Mouse (Mus musculus) activated CD4-positive, CD25-positive, alpha-beta regulatory T cell, adult 9 weeks (primary cell): Measurements from ENCODE around the gene Olfr62. TPM values are rescaled to one million over a fixed set of nuclear protein-coding genes. Genes with fewer than 3 reads are reported as not detected.

Experiments used
- polyA plus RNA-seq: library from polyadenylated mRNA; unstranded; fragments of 100-300 nt; shearing (Covaris generic); gene quantifications from one replicate; pipeline ENCODE4 v1.2.1, GENCODE M21; 2017

The Olfr62 gene
- not detected for polyA plus RNA-seq

GRCm38 (mm10) chr4:118658652-118659051 is at the start of gene Olfr62:
Gene Olfr62 (plus strand): TSS chr4:118658952.

DNA sequence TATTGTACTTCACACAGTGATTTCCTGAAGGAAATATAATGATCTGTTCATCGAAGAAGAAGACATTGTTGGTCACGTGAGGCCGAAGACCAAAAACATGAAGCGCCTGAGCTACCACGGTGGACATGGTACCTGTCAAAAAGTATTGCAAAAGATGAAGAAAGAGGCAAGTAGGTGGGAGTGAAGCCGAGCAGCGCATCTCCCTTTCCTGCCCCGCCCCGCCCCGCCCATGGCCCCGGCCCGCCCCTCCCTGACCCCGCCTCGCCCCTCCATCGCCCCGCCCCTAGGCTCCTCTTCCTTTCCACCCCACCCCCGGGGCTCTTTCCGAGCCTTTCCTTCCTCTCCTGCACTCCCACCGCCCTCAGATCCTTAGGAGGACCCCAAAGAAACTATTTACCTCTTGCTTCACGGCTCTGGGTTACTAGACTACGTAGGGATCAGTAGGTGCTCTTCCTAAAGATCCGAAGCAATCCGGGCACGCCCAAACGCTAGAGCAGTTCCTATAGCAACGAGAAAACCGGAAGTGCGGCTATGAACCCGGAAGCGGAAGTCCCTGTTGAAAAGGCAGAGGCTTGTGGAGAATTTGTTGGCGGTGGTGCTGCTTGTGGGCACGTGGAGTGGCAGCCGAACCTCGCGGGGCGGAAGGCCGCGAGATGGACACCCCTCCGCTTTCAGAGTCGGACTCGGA is 38.3 kb upstream of the Olfr62 start, which contains the start of the genes Cfap57 and Ebna1bp2:
Cfap57 (minus strand) TSS at position 499 of the 688 bp plus-strand sequence.
Ebna1bp2 (plus strand) TSS at position 521 of the 688 bp plus-strand sequence.

GRCm38 (mm10) chr4:118692412-118692973 is 33.7 kb downstream of the Olfr62 start, which contains the start of gene Olfr1342:
Gene Olfr1342 (minus strand): TSS chr4:118692756.

GRCm38 (mm10) chr4:118703223-118703622 is 44.5 kb downstream of the Olfr62 start, which contains the start of gene Olfr1341:
Gene Olfr1341 (plus strand): TSS chr4:118703523.

Other genes with a start within 250 kb of the Olfr62 start
- gene Szt2, start 249.7 kb upstream of the Olfr62 start, polyA plus RNA-seq: 20.9 TPM
- 128 TPM for gene Med8, start 249.6 kb upstream of the Olfr62 start, polyA plus RNA-seq
- 172 TPM for gene Elovl1, start 230.9 kb upstream of the Olfr62 start, polyA plus RNA-seq
- 15.4 TPM for gene Cdc20, start 221.6 kb upstream of the Olfr62 start, polyA plus RNA-seq
- not detected for gene Mpl, start 201.4 kb upstream of the Olfr62 start, polyA plus RNA-seq
- gene Tie1, start 168.9 kb upstream of the Olfr62 start, polyA plus RNA-seq: 0.17 TPM
- gene 2610528J11Rik, start 132.0 kb upstream of the Olfr62 start, polyA plus RNA-seq: not detected
- gene Tmem125, start 114.9 kb upstream of the Olfr62 start, polyA plus RNA-seq: not detected
- gene Cfap57, start 38.2 kb upstream of the Olfr62 start, polyA plus RNA-seq: not detected
- gene Ebna1bp2, start 38.2 kb upstream of the Olfr62 start, polyA plus RNA-seq: 172 TPM
- not detected for gene Olfr1342, start 33.8 kb downstream of the Olfr62 start, polyA plus RNA-seq
- not detected for gene Olfr1341, start 44.6 kb downstream of the Olfr62 start, polyA plus RNA-seq
- gene Olfr1340, start 61.2 kb downstream of the Olfr62 start, polyA plus RNA-seq: not detected
- not detected for gene Olfr1339, start 73.2 kb downstream of the Olfr62 start, polyA plus RNA-seq
- not detected for gene Olfr1338, start 99.8 kb downstream of the Olfr62 start, polyA plus RNA-seq
- gene Olfr1337, start 123.6 kb downstream of the Olfr62 start, polyA plus RNA-seq: not detected
- not detected for gene Olfr1335, start 151.0 kb downstream of the Olfr62 start, polyA plus RNA-seq
- not detected for gene Olfr1333, start 177.3 kb downstream of the Olfr62 start, polyA plus RNA-seq
- gene Olfr1331, start 205.7 kb downstream of the Olfr62 start, polyA plus RNA-seq: 0.09 TPM
- gene Olfr1330, start 229.6 kb downstream of the Olfr62 start, polyA plus RNA-seq: not detected